Mouse (Mus musculus): Measurements from ENCODE around the gene Tbc1d1. TPM values are rescaled to one million over a fixed set of nuclear protein-coding genes. Genes with fewer than 3 reads are reported as not detected.

Tbc1d1 gene
- total RNA-seq, 1 experiment: 31.1 TPM

GRCm38 (mm10) chr5:64251435-64251834 is 95.3 kb downstream of the Tbc1d1 start:
- H3K36me3 ChIP-seq (ENCODE audit: control insufficient read depth, insufficient read depth, low read length, poor library complexity, severe bottlenecking): no peaks in the 10 kb centered on the region
- no peak overlapping the region for H3K27ac ChIP-seq (ENCODE audit: insufficient read depth, low read depth, low read length, poor library complexity, severe bottlenecking)
- H3K4me3 ChIP-seq (ENCODE audit: insufficient read depth in 1 of 2, low read depth in 1 of 2, low read length in 2 of 2, poor library complexity in 1 of 2, severe bottlenecking in 1 of 2): no peak overlapping the region
- no peak for DNase-seq (ENCODE audit: low read depth, low spot score)
- TF ChIP-seq ZNF384 (IDR thresholded peaks at IDR 0.05; ENCODE audit: low read depth, low read length): no peak
- in situ Hi-C loops (cut with MboI; ENCODE audit: low sequenced_read_pairs in 2 of 2, unreplicated experiment in 2 of 2): no loop called here
- no peaks in the 10 kb centered on the region for H3K9me3 ChIP-seq (ENCODE audit: control insufficient read depth, insufficient read depth, low read depth, low read length)
- no peak overlapping the region for H3K9ac ChIP-seq (ENCODE audit: insufficient read depth, low read depth, low read length, poor library complexity, severe bottlenecking)
- peaks cover 8 to 13% of the 10 kb centered on the region in 2 experiments; a peak in 3 of 4 replicates for H3K4me1 ChIP-seq (ENCODE audit: control insufficient read depth in 2 of 2, insufficient read depth in 2 of 2, low read length in 2 of 2, poor library complexity in 1 of 2)

GRCm38 (mm10) chr5:64254278-64254677 is 98.2 kb downstream of the Tbc1d1 start:
- Histone ChIP-seq H3K27ac (ENCODE audit: insufficient read depth, low read depth, low read length, poor library complexity, severe bottlenecking) (no peak overlapping the region), H3K9me3 (ENCODE audit: control insufficient read depth, insufficient read depth, low read depth, low read length) (no peaks in the 10 kb centered on the region), H3K4me3 (ENCODE audit: insufficient read depth in 1 of 2, low read depth in 1 of 2, low read length in 2 of 2, poor library complexity in 1 of 2, severe bottlenecking in 1 of 2) (no peak overlapping the region), H3K9ac (ENCODE audit: insufficient read depth, low read depth, low read length, poor library complexity, severe bottlenecking) (no peak overlapping the region), H3K36me3 (ENCODE audit: control insufficient read depth, insufficient read depth, low read length, poor library complexity, severe bottlenecking) (no peaks in the 10 kb centered on the region), H3K4me1 (ENCODE audit: control insufficient read depth in 2 of 2, insufficient read depth in 2 of 2, low read length in 2 of 2, poor library complexity in 1 of 2) (peaks cover 8 to 16% of the 10 kb centered on the region in 2 experiments; a peak in 3 of 4 replicates)
- TF ChIP-seq CHD2 (IDR thresholded peaks at IDR 0.05; ENCODE audit: low read depth, low read length): no peak
- no peak for TF ChIP-seq MAFK (IDR thresholded peaks at IDR 0.05; ENCODE audit: insufficient read depth, low read depth, low read length)
- TF ChIP-seq HCFC1 (IDR thresholded peaks at IDR 0.05; ENCODE audit: borderline replicate concordance, insufficient read depth, low read length): no peak
- no peak for TF ChIP-seq ZC3H11A (IDR thresholded peaks at IDR 0.05; ENCODE audit: borderline replicate concordance, low read depth, low read length)
- TF ChIP-seq ZNF384 (IDR thresholded peaks at IDR 0.05; ENCODE audit: low read depth, low read length): no peak
- no peak for DNase-seq (ENCODE audit: low read depth, low spot score)
- in situ Hi-C loops (cut with MboI; ENCODE audit: low sequenced_read_pairs in 2 of 2, unreplicated experiment in 2 of 2): no loop called here

- DNase-seq (ENCODE audit: low read depth, low spot score): no peak
- peaks cover 8 to 16% of the 10 kb centered on the region in 2 experiments; a peak in 3 of 4 replicates for H3K4me1 ChIP-seq (ENCODE audit: control insufficient read depth in 2 of 2, insufficient read depth in 2 of 2, low read length in 2 of 2, poor library complexity in 1 of 2)
- TF ChIP-seq ZC3H11A (IDR thresholded peaks at IDR 0.05; ENCODE audit: borderline replicate concordance, low read depth, low read length): no peak
- no peak for TF ChIP-seq MAFK (IDR thresholded peaks at IDR 0.05; ENCODE audit: insufficient read depth, low read depth, low read length)
- TF ChIP-seq CHD2 (IDR thresholded peaks at IDR 0.05; ENCODE audit: low read depth, low read length): no peak
- TF ChIP-seq ZNF384 (IDR thresholded peaks at IDR 0.05; ENCODE audit: low read depth, low read length): no peak
- TF ChIP-seq HCFC1 (IDR thresholded peaks at IDR 0.05; ENCODE audit: borderline replicate concordance, insufficient read depth, low read length): no peak
Observed at GRCm38 (mm10) chr5:64254988-64255387, 98.9 kb downstream of the Tbc1d1 start.

GRCm38 (mm10) chr5:64263348-64263747 is 107.2 kb downstream of the Tbc1d1 start:
- Histone ChIP-seq H3K36me3 (ENCODE audit: control insufficient read depth, insufficient read depth, low read length, poor library complexity, severe bottlenecking) (peaks cover 2% of the 10 kb centered on the region; the same call in 1 of the 2 replicates), H3K4me1 (ENCODE audit: control insufficient read depth in 2 of 2, insufficient read depth in 2 of 2, low read length in 2 of 2, poor library complexity in 1 of 2) (peaks cover 0 to 2% of the 10 kb centered on the region in 2 experiments; a peak in 1 of 4 replicates), H3K27ac (ENCODE audit: insufficient read depth, low read depth, low read length, poor library complexity, severe bottlenecking) (no peak overlapping the region), H3K9me3 (ENCODE audit: control insufficient read depth, insufficient read depth, low read depth, low read length) (no peaks in the 10 kb centered on the region), H3K4me3 (ENCODE audit: insufficient read depth in 1 of 2, low read depth in 1 of 2, low read length in 2 of 2, poor library complexity in 1 of 2, severe bottlenecking in 1 of 2) (no peak overlapping the region), H3K9ac (ENCODE audit: insufficient read depth, low read depth, low read length, poor library complexity, severe bottlenecking) (no peak overlapping the region)
- TF ChIP-seq MAFK (IDR thresholded peaks at IDR 0.05; ENCODE audit: insufficient read depth, low read depth, low read length) (no peak), HCFC1 (IDR thresholded peaks at IDR 0.05; ENCODE audit: borderline replicate concordance, insufficient read depth, low read length) (no peak), ZC3H11A (IDR thresholded peaks at IDR 0.05; ENCODE audit: borderline replicate concordance, low read depth, low read length) (no peak), CHD2 (IDR thresholded peaks at IDR 0.05; ENCODE audit: low read depth, low read length) (no peak), ZNF384 (IDR thresholded peaks at IDR 0.05; ENCODE audit: low read depth, low read length) (no peak)
- in situ Hi-C loops (cut with MboI; ENCODE audit: low sequenced_read_pairs in 2 of 2, unreplicated experiment in 2 of 2): no loop called here
- no peak for DNase-seq (ENCODE audit: low read depth, low spot score)

More at GRCm38 (mm10) chr5:64254988-64255387, 98.9 kb downstream of the Tbc1d1 start:
- H3K27ac ChIP-seq (ENCODE audit: insufficient read depth, low read depth, low read length, poor library complexity, severe bottlenecking): no peak overlapping the region
- H3K9me3 ChIP-seq (ENCODE audit: control insufficient read depth, insufficient read depth, low read depth, low read length): no peaks in the 10 kb centered on the region
- H3K9ac ChIP-seq (ENCODE audit: insufficient read depth, low read depth, low read length, poor library complexity, severe bottlenecking): no peak overlapping the region
- in situ Hi-C loops (cut with MboI; ENCODE audit: low sequenced_read_pairs in 2 of 2, unreplicated experiment in 2 of 2): no loop called here
- H3K4me3 ChIP-seq (ENCODE audit: insufficient read depth in 1 of 2, low read depth in 1 of 2, low read length in 2 of 2, poor library complexity in 1 of 2, severe bottlenecking in 1 of 2): no peak overlapping the region
- H3K36me3 ChIP-seq (ENCODE audit: control insufficient read depth, insufficient read depth, low read length, poor library complexity, severe bottlenecking): no peaks in the 10 kb centered on the region

- Histone ChIP-seq H3K36me3 (ENCODE audit: control insufficient read depth, insufficient read depth, low read length, poor library complexity, severe bottlenecking) (peaks cover 2% of the 10 kb centered on the region; the same call in 1 of the 2 replicates), H3K4me1 (ENCODE audit: control insufficient read depth in 2 of 2, insufficient read depth in 2 of 2, low read length in 2 of 2, poor library complexity in 1 of 2) (peaks cover 0 to 2% of the 10 kb centered on the region in 2 experiments; a peak in 1 of 4 replicates), H3K9ac (ENCODE audit: insufficient read depth, low read depth, low read length, poor library complexity, severe bottlenecking) (no peak overlapping the region), H3K9me3 (ENCODE audit: control insufficient read depth, insufficient read depth, low read depth, low read length) (no peaks in the 10 kb centered on the region), H3K27ac (ENCODE audit: insufficient read depth, low read depth, low read length, poor library complexity, severe bottlenecking) (no peak overlapping the region), H3K4me3 (ENCODE audit: insufficient read depth in 1 of 2, low read depth in 1 of 2, low read length in 2 of 2, poor library complexity in 1 of 2, severe bottlenecking in 1 of 2) (no peak overlapping the region)
- in situ Hi-C loops (cut with MboI; ENCODE audit: low sequenced_read_pairs in 2 of 2, unreplicated experiment in 2 of 2): no loop called here
- TF ChIP-seq HCFC1 (IDR thresholded peaks at IDR 0.05; ENCODE audit: borderline replicate concordance, insufficient read depth, low read length): no peak
- TF ChIP-seq CHD2 (IDR thresholded peaks at IDR 0.05; ENCODE audit: low read depth, low read length): no peak
- no peak for TF ChIP-seq MAFK (IDR thresholded peaks at IDR 0.05; ENCODE audit: insufficient read depth, low read depth, low read length)
- TF ChIP-seq ZNF384 (IDR thresholded peaks at IDR 0.05; ENCODE audit: low read depth, low read length): no peak
- TF ChIP-seq ZC3H11A (IDR thresholded peaks at IDR 0.05; ENCODE audit: borderline replicate concordance, low read depth, low read length): no peak
- DNase-seq (ENCODE audit: low read depth, low spot score): no peak
Observed at GRCm38 (mm10) chr5:64263898-64264478, 107.9 kb downstream of the Tbc1d1 start.

Measured in ES-E14 (cell line).